Mouse (Mus musculus) cerebellum, adult 2 months (tissue): ENCODE data around the gene A430033K04Rik. TPM values are rescaled to one million over a fixed set of nuclear protein-coding genes. Genes with fewer than 3 reads are reported as not detected.

ENCODE experiments used
- DNase-seq, 2 experiments: peaks; one replicate each; pipeline ENCODE4 v3.0.0; 2021
- H3K27ac ChIP-seq: fragments of 200-500 bp; 2 replicates; pipeline ENCODE4 v1.5.1; 2012; ENCODE audit warnings: low read length, control low read depth, inconsistent platforms; ENCODE audit not compliant: insufficient read depth
- H3K27me3 ChIP-seq: fragments of 200-500 bp; 2 replicates; pipeline ENCODE4 v1.6.1; 2012; ENCODE audit warnings: inconsistent platforms, mild to moderate bottlenecking, low read length, moderate library complexity; ENCODE audit not compliant: control insufficient read depth, insufficient read depth
- H3K4me1 ChIP-seq: fragments of 200-500 bp; 2 replicates; pipeline ENCODE4 v1.6.1; 2011; ENCODE audit warnings: low read length; ENCODE audit not compliant: control insufficient read depth, insufficient read depth
- H3K4me3 ChIP-seq: fragments of 200-500 bp; replicated peaks from 2 replicates; pipeline ENCODE3; 2011; ENCODE audit warnings: mild to moderate bottlenecking, low read depth, low read length, control low read depth; ENCODE audit not compliant: insufficient read depth
- CTCF ChIP-seq: fragments of 200-500 bp; IDR thresholded peaks from 2 replicates; pipeline ENCODE4 v1.5.1; 2011; ENCODE audit warnings: low read depth, mild to moderate bottlenecking, control low read depth, low read length, moderate library complexity, borderline replicate concordance; ENCODE audit not compliant: insufficient read depth
- POLR2A ChIP-seq: fragments of 200-500 bp; IDR thresholded peaks from 2 replicates; pipeline ENCODE4 v1.6.1; 2011; ENCODE audit warnings: low read length, control low read depth, borderline replicate concordance; ENCODE audit not compliant: insufficient read depth
- WGBS: fragments of 180-500 bp; shearing (Covaris S2); methylation state at CpG from one replicate; pipeline ENCODE4 v1.1.7; 2018; 5-methylcytosine and 5-hydroxymethylcytosine counted together
- polyA plus RNA-seq: library from polyadenylated mRNA; depleted of rRNA; stranded (reverse); fragments of >200 nt; gene quantifications from 2 replicates; pipeline ENCODE4 v1.2.3, GENCODE M21; 2012

The A430033K04Rik gene
- polyA plus RNA-seq, 1 experiment = 13.2 TPM

DNA sequence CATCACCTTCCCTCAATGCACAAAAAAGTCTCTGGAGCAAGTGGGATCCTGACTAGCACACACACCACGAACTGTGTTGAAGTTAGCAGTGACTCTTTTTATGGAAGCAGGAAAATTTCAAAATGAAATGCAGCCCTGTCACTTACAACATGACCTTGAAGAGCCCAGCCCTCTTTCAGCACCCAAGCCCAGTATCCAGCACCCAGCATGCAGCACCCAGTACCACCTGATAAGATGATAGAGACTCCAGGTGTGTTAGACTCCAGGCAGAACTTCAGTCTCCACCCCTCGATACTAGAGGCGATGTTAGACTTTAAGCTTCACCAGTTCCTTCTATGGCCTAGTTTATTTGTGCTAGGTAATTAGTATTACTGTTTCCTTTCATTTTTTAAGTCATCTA is 19.1 kb downstream of the A430033K04Rik start:
- no peak overlapping the region for H3K27ac ChIP-seq
- H3K4me3 ChIP-seq = no peak overlapping the region
- DNase-seq = no peak
- no peaks in the 10 kb centered on the region for H3K4me1 ChIP-seq
- TF ChIP-seq POLR2A (no peak), CTCF (no peak)
- H3K27me3 ChIP-seq = no peaks in the 10 kb centered on the region
- 91% methylated on average over 3 of the region's 3 CpGs for WGBS

DNA sequence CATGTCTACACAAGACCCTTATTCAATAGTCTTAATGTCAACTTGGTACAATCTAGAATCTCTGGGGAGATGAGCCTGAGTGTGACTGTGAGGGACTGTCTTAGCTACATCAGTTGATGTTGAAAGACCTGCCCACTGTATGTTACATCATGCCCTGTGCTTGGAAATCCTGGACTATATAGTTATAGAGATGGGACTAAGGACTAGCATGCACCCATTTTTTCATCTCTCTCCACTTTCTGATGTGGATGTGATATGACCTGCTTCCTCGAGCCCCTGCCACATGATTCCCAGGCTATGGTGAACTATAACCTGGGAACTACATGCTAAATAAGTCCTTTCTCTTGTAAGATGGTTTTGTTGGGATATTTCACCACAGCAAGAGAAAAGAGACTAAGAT is 30.3 kb downstream of the A430033K04Rik start:
- DNase-seq = no peak
- 95% methylated on average over 1 of the region's 1 CpGs for WGBS
- Histone ChIP-seq H3K4me3 (no peak overlapping the region), H3K27me3 (no peaks in the 10 kb centered on the region), H3K27ac (no peak overlapping the region), H3K4me1 (no peaks in the 10 kb centered on the region)
- TF ChIP-seq CTCF (no peak), POLR2A (no peak)

DNA sequence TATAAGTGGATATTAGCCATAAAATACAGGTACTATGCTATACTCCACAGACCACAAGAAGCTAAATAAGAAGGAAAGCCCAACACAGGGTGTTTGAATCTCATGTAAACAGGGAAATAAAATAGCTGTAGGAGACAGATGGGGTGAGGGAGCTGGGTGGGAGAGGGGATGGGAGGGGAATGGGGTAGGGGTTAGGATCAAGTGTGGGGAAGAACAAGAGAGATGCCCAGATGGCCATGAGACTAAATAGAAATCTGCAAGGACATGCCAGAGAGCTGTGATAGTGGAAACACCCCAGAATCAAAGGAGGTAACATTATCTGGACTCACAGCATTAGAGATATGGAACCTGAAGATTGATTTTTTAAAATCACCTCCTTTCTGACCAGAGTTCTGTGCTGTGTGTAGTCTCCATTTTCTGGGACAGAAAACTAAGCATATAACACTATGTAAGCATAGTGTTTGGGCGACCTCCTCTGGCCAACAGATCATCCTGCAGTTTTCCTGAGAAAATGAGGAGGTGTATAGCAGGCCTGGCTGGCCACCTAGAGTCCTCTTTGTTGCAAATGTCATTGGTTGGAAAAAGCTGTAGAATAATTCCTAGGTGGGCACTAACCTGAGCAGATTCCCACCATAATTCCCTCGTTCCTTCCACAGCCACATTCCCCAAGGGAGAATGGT is 34.0 kb downstream of the A430033K04Rik start:
- Histone ChIP-seq H3K4me1 (no peaks in the 10 kb centered on the region), H3K4me3 (no peak overlapping the region), H3K27me3 (no peaks in the 10 kb centered on the region), H3K27ac (no peak overlapping the region)
- WGBS = 20% methylated on average over 2 of the region's 2 CpGs
- DNase-seq = peak; percentile 32 to 36
- TF ChIP-seq CTCF (peak; percentile 66), POLR2A (no peak)

GRCm38 (mm10) chr5:138657407-138657806 is 34.7 kb downstream of the A430033K04Rik start:
- no peak for TF ChIP-seq CTCF
- TF ChIP-seq POLR2A = no peak
- DNase-seq = no peak
- Histone ChIP-seq H3K4me3 (no peak overlapping the region), H3K27ac (no peak overlapping the region), H3K4me1 (no peaks in the 10 kb centered on the region), H3K27me3 (no peaks in the 10 kb centered on the region)
- WGBS = 92% methylated on average over 3 of the region's 3 CpGs

GRCm38 (mm10) chr5:138657854-138658253 is 35.2 kb downstream of the A430033K04Rik start:
- Histone ChIP-seq H3K4me1 (no peaks in the 10 kb centered on the region), H3K27me3 (no peaks in the 10 kb centered on the region), H3K27ac (no peak overlapping the region), H3K4me3 (no peak overlapping the region)
- TF ChIP-seq POLR2A = no peak
- peak; percentile 60; the same call in 1 of the 2 replicates for TF ChIP-seq CTCF
- 33% methylated on average over 6 of the region's 6 CpGs for WGBS
- peak; percentile 25 to 40 for DNase-seq

GRCm38 (mm10) chr5:138658922-138659321 is 36.3 kb downstream of the A430033K04Rik start:
- peak; percentile 36 to 40 for DNase-seq
- 3% methylated on average over 5 of the region's 5 CpGs for whole genome bisulfite sequencing
- no peak for TF ChIP-seq POLR2A
- TF ChIP-seq CTCF = peak; percentile 77
- no peak overlapping the region for H3K4me3 ChIP-seq
- H3K4me1 ChIP-seq = no peaks in the 10 kb centered on the region
- H3K27ac ChIP-seq = no peak overlapping the region
- H3K27me3 ChIP-seq = no peaks in the 10 kb centered on the region

GRCm38 (mm10) chr5:138683023-138683766 is 60.5 kb downstream of the A430033K04Rik start:
- no peaks in the 10 kb centered on the region; the same call in 1 of the 2 replicates for H3K27me3 ChIP-seq
- TF ChIP-seq POLR2A = no peak
- no peak for TF ChIP-seq CTCF
- no peak overlapping the region for H3K4me3 ChIP-seq
- WGBS = 70% methylated on average over 8 of the region's 8 CpGs
- H3K27ac ChIP-seq = no peak overlapping the region
- no peak for DNase-seq
- H3K4me1 ChIP-seq = no peaks in the 10 kb centered on the region

DNA sequence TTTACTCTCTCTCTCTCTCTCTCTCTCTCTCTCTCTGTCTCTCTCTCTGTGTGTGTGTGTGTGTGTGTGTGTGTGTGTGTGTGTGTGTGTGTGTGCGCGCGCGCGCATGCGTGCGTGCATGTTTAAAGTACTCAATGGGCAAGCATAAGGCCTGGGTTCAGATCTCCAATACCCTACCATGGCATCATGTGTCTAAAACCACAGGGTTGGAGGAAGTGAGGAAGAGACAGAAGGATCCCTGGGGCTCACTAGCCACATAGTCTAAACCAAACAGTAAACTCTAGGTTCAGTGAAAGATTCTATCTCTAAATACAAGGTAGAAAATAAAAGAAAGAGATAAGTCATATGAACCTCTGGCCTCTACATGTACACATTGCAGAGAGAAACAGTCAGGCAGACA is 61.2 kb downstream of the A430033K04Rik start:
- H3K27ac ChIP-seq = no peak overlapping the region
- TF ChIP-seq CTCF = no peak
- TF ChIP-seq POLR2A = no peak
- DNase-seq = no peak
- no peak overlapping the region for H3K4me3 ChIP-seq
- H3K27me3 ChIP-seq = no peaks in the 10 kb centered on the region; the same call in 1 of the 2 replicates
- WGBS = 94% methylated on average over 7 of the region's 7 CpGs
- no peaks in the 10 kb centered on the region for H3K4me1 ChIP-seq
